Mouse (Mus musculus) lung, embryonic 16.5 days (tissue): Measurements from ENCODE around the gene Aida. TPM values are rescaled to one million over a fixed set of nuclear protein-coding genes. Genes with fewer than 3 reads are reported as not detected.
"Not testable (repeated sequence)": the region's sequence is repeated elsewhere in the genome, so short reads cannot be mapped to it uniquely, and the experiment has no call there.

Source experiments
- ATAC-seq: fragments of 200-750 bp; cut with Nextera tagmentation; 2 replicates; pipeline ENCODE4 v1.8.0; 2017; ENCODE audit warnings: low read depth, mild to moderate bottlenecking, moderate library complexity
- H3K27ac ChIP-seq: fragments of 300-500 bp; sonication (generic); 2 replicates; pipeline ENCODE4 v1.5.1; 2014; ENCODE audit warnings: mild to moderate bottlenecking, control low read depth, low read length
- H3K27me3 ChIP-seq: fragments of 300-500 bp; sonication (generic); 2 replicates; pipeline ENCODE4 v1.6.1; 2014; ENCODE audit warnings: low read depth, low read length, mixed read lengths; ENCODE audit not compliant: control insufficient read depth, insufficient read depth
- H3K36me3 ChIP-seq: fragments of 300-500 bp; sonication (generic); 2 replicates; pipeline ENCODE4 v1.6.1; 2014; ENCODE audit warnings: low read length; ENCODE audit not compliant: control insufficient read depth, insufficient read depth
- H3K4me1 ChIP-seq: fragments of 300-500 bp; sonication (generic); replicated peaks from 2 replicates; pipeline ENCODE4 v1.6.1; 2014; ENCODE audit warnings: low read length, mixed read lengths; ENCODE audit not compliant: control insufficient read depth, insufficient read depth
- H3K4me2 ChIP-seq: fragments of 300-500 bp; sonication (generic); 2 replicates; pipeline ENCODE4 v1.6.1; 2014; ENCODE audit warnings: low read depth, low read length, control low read depth
- H3K4me3 ChIP-seq: fragments of 300-500 bp; sonication (generic); 2 replicates; pipeline ENCODE4 v1.5.1; 2014; ENCODE audit warnings: mild to moderate bottlenecking, low read length, control low read depth
- H3K9ac ChIP-seq: fragments of 300-500 bp; sonication (generic); 2 replicates; pipeline ENCODE4 v1.6.1; 2014; ENCODE audit warnings: low read length, control low read depth
- H3K9me3 ChIP-seq: fragments of 300-500 bp; sonication (generic); 2 replicates; pipeline ENCODE4 v1.6.1; 2016; ENCODE audit warnings: low read length; ENCODE audit not compliant: control insufficient read depth
- WGBS: fragments of 180-500 bp; shearing (Covaris S2); extraction: QIAGEN DNeasy Blood & Tissue Kit; methylation state at CpG from one replicate; pipeline ENCODE4 v1.1.7; 2014; 5-methylcytosine and 5-hydroxymethylcytosine counted together
- polyA plus RNA-seq: library from polyadenylated mRNA; unstranded; fragments of >200 nt; fragmentation: Nextera tagmentation; extraction: Ambion mirVana; gene quantifications from 2 replicates; pipeline ENCODE4 v1.2.1, GENCODE M21; 2015

Aida gene
- polyA plus RNA-seq, 1 experiment from 2014 or later = 34.3 TPM

DNA sequence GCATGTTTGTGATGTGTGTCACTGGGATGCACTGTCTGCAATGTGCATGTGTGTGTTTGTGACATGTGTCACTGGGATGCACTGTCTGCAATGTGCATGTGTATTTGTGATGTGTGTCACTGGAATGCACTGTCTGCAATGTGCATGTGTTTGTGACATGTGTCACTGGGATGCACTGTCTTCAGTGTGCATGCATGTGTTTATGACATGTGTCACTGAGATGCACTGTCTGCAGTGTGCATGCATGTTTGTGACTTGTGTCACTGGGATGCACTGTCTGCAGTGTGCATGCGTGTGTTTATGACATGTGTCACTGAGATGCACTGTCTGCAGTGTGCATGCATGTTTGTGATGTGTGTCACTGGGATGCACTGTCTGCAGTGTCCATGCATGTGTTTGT lies 46.5 kb downstream of the Aida start:
- H3K4me2 ChIP-seq, H3K9ac ChIP-seq: not testable (repeated sequence)
- H3K36me3 ChIP-seq = peaks cover 19% of the 10 kb centered on the region

GRCm38 (mm10) chr1:183344886-183345816 lies 48.8 kb downstream of the Aida start:
- H3K4me1 ChIP-seq = peaks cover 8% of the 10 kb centered on the region; the same call in 1 of the 2 replicates
- H3K9ac ChIP-seq = peak overlapping the region; percentile 86
- under 1% methylated on average over 72 of the region's 72 CpGs for WGBS
- H3K4me2 ChIP-seq = peak overlapping the region; percentile 93
- H3K4me3 ChIP-seq = peak overlapping the region; percentile 81
- H3K27me3 ChIP-seq = no peaks in the 10 kb centered on the region
- peak; percentile 98 for ATAC-seq
- H3K27ac ChIP-seq = peak overlapping the region; percentile 80
- peaks cover 15% of the 10 kb centered on the region for H3K36me3 ChIP-seq
- no peaks in the 10 kb centered on the region for H3K9me3 ChIP-seq

More for the DNA sequence above, 46.5 kb downstream of the Aida start:
- not testable (repeated sequence) for ATAC-seq, H3K4me1 ChIP-seq, H3K9me3 ChIP-seq, H3K4me3 ChIP-seq, H3K27ac ChIP-seq, H3K27me3 ChIP-seq
- 100% methylated on average over 1 of the region's 1 CpGs for WGBS

DNA sequence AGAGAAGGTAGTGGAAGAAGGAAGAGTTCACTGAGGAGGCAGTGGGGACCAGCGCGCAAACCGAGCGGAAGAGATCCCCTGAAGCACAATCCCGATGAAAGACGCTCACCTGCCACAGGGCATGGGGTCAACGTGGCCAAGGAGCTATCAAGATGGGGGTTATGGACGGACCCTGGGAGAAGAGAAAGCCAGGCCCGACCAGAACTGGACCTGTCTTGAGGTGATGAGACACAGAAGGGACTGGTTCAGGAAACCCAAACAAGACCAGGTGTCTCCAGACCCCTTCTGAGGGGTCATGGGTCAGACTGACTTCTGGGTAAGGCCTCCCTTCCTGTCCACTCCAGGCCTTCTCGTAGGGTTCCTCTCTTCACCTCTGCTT lies 49.4 kb downstream of the Aida start:
- Histone ChIP-seq H3K4me3 (peak overlapping the region; percentile 81), H3K9ac (peak overlapping the region; percentile 86), H3K27ac (peak overlapping the region; percentile 80), H3K4me1 (peaks cover 8% of the 10 kb centered on the region; the same call in 1 of the 2 replicates), H3K36me3 (peaks cover 20% of the 10 kb centered on the region), H3K9me3 (no peaks in the 10 kb centered on the region), H3K27me3 (no peaks in the 10 kb centered on the region), H3K4me2 (peak overlapping the region; percentile 93)
- WGBS = 2% methylated on average over 10 of the region's 10 CpGs
- ATAC-seq = no peak; the same call in 1 of the 2 replicates

- Histone ChIP-seq H3K9me3 (no peaks in the 10 kb centered on the region), H3K4me2 (no peak overlapping the region), H3K27me3 (no peaks in the 10 kb centered on the region), H3K9ac (no peak overlapping the region), H3K27ac (no peak overlapping the region), H3K4me3 (no peak overlapping the region), H3K4me1 (peaks cover 8% of the 10 kb centered on the region; the same call in 1 of the 2 replicates), H3K36me3 (peaks cover 20% of the 10 kb centered on the region)
- no peak for ATAC-seq
- 20% methylated on average over 6 of the region's 6 CpGs for WGBS
Observed at GRCm38 (mm10) chr1:183349840-183350239, 53.5 kb downstream of the Aida start.

GRCm38 (mm10) chr1:183358901-183359300 lies 62.5 kb downstream of the Aida start:
- ATAC-seq = no peak
- no peak overlapping the region for H3K9ac ChIP-seq
- WGBS = 93% methylated on average over 3 of the region's 3 CpGs
- H3K9me3 ChIP-seq = no peaks in the 10 kb centered on the region
- no peaks in the 10 kb centered on the region; the same call in 1 of the 2 replicates for H3K4me1 ChIP-seq
- H3K4me3 ChIP-seq = no peak overlapping the region
- peaks cover 30% of the 10 kb centered on the region for H3K36me3 ChIP-seq
- H3K27me3 ChIP-seq = no peaks in the 10 kb centered on the region
- H3K4me2 ChIP-seq = no peak overlapping the region
- no peak overlapping the region for H3K27ac ChIP-seq

DNA sequence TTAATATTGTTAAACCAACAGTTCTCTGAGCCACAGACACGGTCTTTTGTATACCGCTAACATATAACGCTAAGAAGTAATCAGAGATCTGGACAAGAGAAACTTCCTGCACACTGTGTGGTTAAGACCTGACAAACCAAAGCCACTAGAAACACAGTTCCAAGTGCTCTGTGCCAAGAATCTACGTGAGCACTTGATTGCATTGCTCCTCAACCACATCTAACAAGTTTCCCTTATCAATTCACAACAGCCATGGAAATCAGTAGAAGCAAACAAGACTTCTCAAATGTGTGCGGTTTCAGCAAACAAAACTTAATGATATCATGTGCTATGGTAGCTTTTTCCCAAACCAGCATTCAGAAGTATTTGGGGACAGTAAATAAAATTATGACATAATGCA lies 65.9 kb downstream of the Aida start:
- Histone ChIP-seq H3K27ac (no peak overlapping the region), H3K9ac (no peak overlapping the region), H3K4me3 (no peak overlapping the region), H3K9me3 (no peaks in the 10 kb centered on the region), H3K4me1 (no peaks in the 10 kb centered on the region; the same call in 1 of the 2 replicates), H3K36me3 (peaks cover 38% of the 10 kb centered on the region), H3K4me2 (no peak overlapping the region), H3K27me3 (no peaks in the 10 kb centered on the region)
- no peak for ATAC-seq
- 73% methylated on average over 5 of the region's 5 CpGs for WGBS

GRCm38 (mm10) chr1:183362729-183363576 lies 66.6 kb downstream of the Aida start:
- H3K4me3 ChIP-seq = no peak overlapping the region
- ATAC-seq = peak; percentile 69
- 64% methylated on average over 14 of the region's 14 CpGs for WGBS
- H3K4me1 ChIP-seq = peaks cover 5% of the 10 kb centered on the region
- H3K9me3 ChIP-seq = no peaks in the 10 kb centered on the region
- peaks cover 31% of the 10 kb centered on the region for H3K36me3 ChIP-seq
- no peak overlapping the region for H3K4me2 ChIP-seq
- H3K27me3 ChIP-seq = no peaks in the 10 kb centered on the region
- no peak overlapping the region for H3K27ac ChIP-seq
- no peak overlapping the region for H3K9ac ChIP-seq

DNA sequence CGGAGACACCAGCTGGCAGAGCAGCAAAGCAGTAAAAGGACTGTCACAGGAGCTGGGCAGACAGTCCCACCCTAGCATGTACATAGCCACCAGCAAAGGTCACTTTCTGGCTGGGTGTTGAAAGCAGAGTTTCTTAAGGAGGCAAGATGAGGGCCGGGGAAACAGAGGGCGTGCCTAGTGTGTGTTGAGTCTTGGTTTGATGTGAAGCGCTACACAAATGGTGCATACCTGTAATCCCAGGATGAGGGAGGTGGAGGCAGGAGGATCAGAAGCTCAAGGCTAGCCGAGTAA lies 67.1 kb downstream of the Aida start:
- 64% methylated on average over 5 of the region's 5 CpGs for WGBS
- peak; percentile 72 for ATAC-seq

DNA sequence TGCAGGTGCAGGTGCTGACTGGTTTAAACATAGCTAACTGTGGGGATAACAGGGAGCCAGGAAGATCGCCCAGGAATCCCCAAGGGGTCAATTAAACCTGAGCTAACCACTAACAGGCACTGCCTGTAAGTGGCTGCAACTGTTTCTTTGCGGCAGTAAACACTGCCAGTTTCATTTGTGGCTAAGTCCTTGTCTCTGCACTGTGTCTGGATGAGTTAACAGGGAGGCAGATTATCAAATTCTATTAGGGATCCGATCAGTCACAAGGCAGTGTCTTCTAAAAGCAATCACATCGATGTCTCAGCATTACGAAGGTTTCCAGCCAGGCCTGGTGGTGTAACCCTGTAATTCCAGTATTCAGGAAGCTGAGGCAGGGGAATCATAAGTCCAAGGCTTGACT lies 70.0 kb downstream of the Aida start:
- no peak overlapping the region for H3K27ac ChIP-seq
- no peak for ATAC-seq
- H3K4me3 ChIP-seq = no peak overlapping the region
- no peaks in the 10 kb centered on the region for H3K27me3 ChIP-seq
- H3K9ac ChIP-seq = no peak overlapping the region
- peaks cover 18% of the 10 kb centered on the region for H3K4me1 ChIP-seq
- H3K36me3 ChIP-seq = peaks cover 16% of the 10 kb centered on the region
- WGBS = 91% methylated on average over 5 of the region's 5 CpGs
- no peak overlapping the region for H3K4me2 ChIP-seq
- H3K9me3 ChIP-seq = no peaks in the 10 kb centered on the region

More for the DNA sequence above, 67.1 kb downstream of the Aida start:
- H3K27me3 ChIP-seq = no peaks in the 10 kb centered on the region
- H3K27ac ChIP-seq = no peak overlapping the region
- no peak overlapping the region for H3K9ac ChIP-seq
- peaks cover 26% of the 10 kb centered on the region for H3K36me3 ChIP-seq
- peaks cover 11% of the 10 kb centered on the region for H3K4me1 ChIP-seq
- no peak overlapping the region for H3K4me3 ChIP-seq
- H3K4me2 ChIP-seq = no peak overlapping the region
- no peaks in the 10 kb centered on the region for H3K9me3 ChIP-seq
